Mouse (Mus musculus): ENCODE results near the gene Disp2. TPM values are rescaled to one million over a fixed set of nuclear protein-coding genes. Genes with fewer than 3 reads are reported as not detected.

Gene Disp2
- polyA plus RNA-seq, 1 experiment from 2014 or later = 2.3 TPM

Other genes starting within 250 kb of the Disp2 start
- gene Bmf, start 230.0 kb upstream of the Disp2 start, polyA plus RNA-seq (2014; fragmentation: Nextera tagmentation; extraction: Ambion mirVana) = 5.6 and 7.6 TPM in 2 replicates
- 53.4 and 65.0 TPM in 2 replicates for gene Bub1b, start 181.5 kb upstream of the Disp2 start, polyA plus RNA-seq (2014; fragmentation: Nextera tagmentation; extraction: Ambion mirVana)
- 2.0 and 2.5 TPM in 2 replicates for gene Pak6, start 116.4 kb upstream of the Disp2 start, polyA plus RNA-seq (2014; fragmentation: Nextera tagmentation; extraction: Ambion mirVana)
- gene Ankrd63, start 75.8 kb upstream of the Disp2 start, polyA plus RNA-seq (2014; fragmentation: Nextera tagmentation; extraction: Ambion mirVana) = 0.05 and 0.11 TPM in 2 replicates
- 0.85 and 1.2 TPM in 2 replicates for gene Plcb2, start 51.3 kb upstream of the Disp2 start, polyA plus RNA-seq (2014; fragmentation: Nextera tagmentation; extraction: Ambion mirVana)
- 19.1 and 20.7 TPM in 2 replicates for gene Inafm2, start 34.0 kb upstream of the Disp2 start, polyA plus RNA-seq (2014; fragmentation: Nextera tagmentation; extraction: Ambion mirVana)
- 0.96 and 1.0 TPM in 2 replicates for gene Ccdc9b, start 17.1 kb upstream of the Disp2 start, polyA plus RNA-seq (2014; fragmentation: Nextera tagmentation; extraction: Ambion mirVana)
- gene Phgr1, start 7.0 kb upstream of the Disp2 start, polyA plus RNA-seq (2014; fragmentation: Nextera tagmentation; extraction: Ambion mirVana) = 0.35 TPM in 1 of 2 replicates, not detected in the other
- gene Knstrn, start 34.3 kb downstream of the Disp2 start, polyA plus RNA-seq (2014; fragmentation: Nextera tagmentation; extraction: Ambion mirVana) = 75.7 and 94.2 TPM in 2 replicates
- gene Ivd, start 82.2 kb downstream of the Disp2 start, polyA plus RNA-seq (2014; fragmentation: Nextera tagmentation; extraction: Ambion mirVana) = 50.7 and 61.9 TPM in 2 replicates
- 1.3 and 1.6 TPM in 2 replicates for gene Bahd1, start 120.7 kb downstream of the Disp2 start, polyA plus RNA-seq (2014; fragmentation: Nextera tagmentation; extraction: Ambion mirVana)
- gene Chst14, start 146.8 kb downstream of the Disp2 start, polyA plus RNA-seq (2014; fragmentation: Nextera tagmentation; extraction: Ambion mirVana) = 51.3 and 56.0 TPM in 2 replicates
- 22.6 and 23.8 TPM in 2 replicates for gene Ccdc32, start 249.7 kb downstream of the Disp2 start, polyA plus RNA-seq (2014; fragmentation: Nextera tagmentation; extraction: Ambion mirVana)

Measured in embryonic facial prominence, embryonic 14.5 days (tissue).